Mouse (Mus musculus) intestine, postnatal 0 days (tissue): ENCODE measurements around the gene Sgms1. TPM values are rescaled to one million over a fixed set of nuclear protein-coding genes. Genes with fewer than 3 reads are reported as not detected.

Experiments
- ATAC-seq: fragments of 200-750 bp; cut with Nextera tagmentation; 2 replicates; pipeline ENCODE4 v1.8.0; 2017; ENCODE audit warnings: mild to moderate bottlenecking, moderate TSS enrichment, moderate library complexity
- H3K27ac ChIP-seq: fragments of 300-500 bp; sonication (generic); 2 replicates; pipeline ENCODE4 v1.5.1; 2014; ENCODE audit warnings: mild to moderate bottlenecking, low read depth, low read length, moderate library complexity
- H3K27me3 ChIP-seq: fragments of 300-500 bp; sonication (generic); replicated peaks from 2 replicates; pipeline ENCODE4 v1.6.1; 2014; ENCODE audit warnings: low read length, mixed read lengths; ENCODE audit not compliant: control insufficient read depth, insufficient read depth
- H3K36me3 ChIP-seq: fragments of 300-500 bp; sonication (generic); 2 replicates; pipeline ENCODE4 v1.6.1; 2014; ENCODE audit warnings: mild to moderate bottlenecking, moderate library complexity; ENCODE audit not compliant: control insufficient read depth, insufficient read depth
- H3K4me1 ChIP-seq: fragments of 300-500 bp; sonication (generic); replicated peaks from 2 replicates; pipeline ENCODE4 v1.6.1; 2014; ENCODE audit warnings: antibody characterized with exemption, low read length, mixed read lengths; ENCODE audit not compliant: control insufficient read depth, insufficient read depth
- H3K4me2 ChIP-seq: fragments of 300-500 bp; sonication (generic); replicated peaks from 2 replicates; pipeline ENCODE4 v1.6.1; 2014; ENCODE audit warnings: low read depth, mild to moderate bottlenecking, moderate library complexity
- H3K4me3 ChIP-seq: fragments of 300-500 bp; sonication (generic); 2 replicates; pipeline ENCODE4 v1.5.1; 2014; ENCODE audit warnings: low read depth, low read length
- H3K9ac ChIP-seq: fragments of 300-500 bp; sonication (generic); 2 replicates; pipeline ENCODE4 v1.6.1; 2014; ENCODE audit warnings: mild to moderate bottlenecking, low read depth, low read length
- H3K9me3 ChIP-seq: fragments of 300-500 bp; sonication (generic); 2 replicates; pipeline ENCODE4 v1.6.1; 2016; ENCODE audit warnings: mixed run types; ENCODE audit not compliant: control insufficient read depth
- CTCF ChIP-seq: sonication (generic); IDR thresholded peaks from 2 replicates; pipeline ENCODE4 v1.5.1; 2016; ENCODE audit warnings: low read depth, mild to moderate bottlenecking, control low read depth, antibody characterized with exemption, moderate library complexity
- WGBS: fragments of 180-500 bp; shearing (Covaris S2); extraction: QIAGEN DNeasy Blood & Tissue Kit; methylation state at CpG from one replicate; pipeline ENCODE4 v1.1.7; 2014; 5-methylcytosine and 5-hydroxymethylcytosine counted together
- polyA plus RNA-seq: library from polyadenylated mRNA; unstranded; fragments of >200 nt; fragmentation: Nextera tagmentation; extraction: Ambion mirVana; gene quantifications from 2 replicates; pipeline ENCODE4 v1.2.1, GENCODE M21; 2015

Sgms1 gene
- polyA plus RNA-seq, 1 experiment from 2014 or later: 18.6 TPM

DNA sequence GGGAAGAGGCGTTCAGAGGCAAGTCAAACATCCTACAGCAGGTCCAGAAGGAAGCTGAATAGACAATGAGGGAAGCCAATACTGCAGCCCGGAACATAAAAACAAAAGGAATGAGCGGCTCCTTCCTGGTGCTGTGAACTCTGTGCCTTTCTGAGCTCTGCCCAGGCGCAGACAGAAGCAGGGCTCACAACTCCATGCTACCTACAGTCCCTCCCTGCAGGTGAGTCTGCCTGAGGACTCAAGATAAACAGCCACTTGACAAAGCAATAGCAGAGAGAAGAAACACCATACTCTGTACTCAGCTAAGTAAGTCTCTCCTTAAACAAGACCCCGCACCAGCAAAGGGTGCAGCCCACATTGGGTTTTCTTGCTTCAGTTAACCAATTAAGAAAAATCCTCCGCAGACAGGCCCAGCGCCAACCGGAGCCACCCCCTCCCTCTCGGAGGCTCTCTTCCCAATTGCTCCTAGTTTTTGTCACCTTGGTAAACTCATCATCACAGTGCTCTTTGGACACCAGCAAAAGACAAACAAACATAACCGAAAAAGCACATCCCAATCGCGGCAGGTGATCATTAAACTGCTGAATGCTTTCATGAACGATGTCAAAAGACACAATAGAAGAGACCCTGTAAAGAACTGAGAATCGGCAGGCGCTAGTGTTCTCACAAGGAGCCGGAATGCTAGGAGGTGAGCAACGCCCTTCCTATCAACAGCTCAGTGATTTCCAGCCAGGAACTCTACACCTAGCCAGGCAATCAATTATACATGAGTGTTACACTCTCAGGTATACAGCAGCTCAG is 45.4 kb downstream of the Sgms1 start:
- H3K4me3 ChIP-seq: peak overlapping the region; percentile 28
- no peak for TF ChIP-seq CTCF
- H3K36me3 ChIP-seq: no peaks in the 10 kb centered on the region
- peak overlapping the region; percentile 65 for H3K4me2 ChIP-seq
- ATAC-seq: peak; percentile 46
- 19% methylated on average over 17 of the region's 17 CpGs for WGBS
- H3K27me3 ChIP-seq: no peaks in the 10 kb centered on the region
- no peak overlapping the region for H3K9ac ChIP-seq
- H3K9me3 ChIP-seq: no peaks in the 10 kb centered on the region
- H3K4me1 ChIP-seq: peaks cover 32% of the 10 kb centered on the region
- peak overlapping the region; percentile 78 for H3K27ac ChIP-seq

DNA sequence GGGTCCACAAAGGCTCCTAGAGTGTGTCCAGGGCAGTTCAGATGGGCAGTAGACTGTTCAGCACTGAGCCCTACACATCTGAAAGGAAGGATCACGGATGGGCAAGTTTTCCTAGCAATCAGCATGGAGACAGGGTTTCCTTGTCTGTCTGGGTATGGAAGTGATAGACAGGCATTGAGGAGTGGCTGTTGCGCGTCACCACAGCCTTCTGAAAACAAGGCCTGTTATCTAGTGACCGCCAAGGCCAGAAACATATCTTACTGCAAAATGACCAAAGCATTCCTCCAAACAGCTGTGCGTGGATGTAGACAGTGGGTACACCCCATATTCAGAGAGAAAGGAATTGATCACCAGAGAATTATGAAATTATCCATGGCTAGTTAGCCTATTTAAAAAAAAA is 47.1 kb downstream of the Sgms1 start:
- no peaks in the 10 kb centered on the region for H3K27me3 ChIP-seq
- ATAC-seq: no peak
- no peak overlapping the region for H3K27ac ChIP-seq
- no peak overlapping the region for H3K4me2 ChIP-seq
- no peaks in the 10 kb centered on the region for H3K36me3 ChIP-seq
- 61% methylated on average over 5 of the region's 5 CpGs for WGBS
- no peak for TF ChIP-seq CTCF
- H3K4me1 ChIP-seq: peaks cover 40% of the 10 kb centered on the region
- no peak overlapping the region for H3K9ac ChIP-seq
- no peaks in the 10 kb centered on the region for H3K9me3 ChIP-seq
- H3K4me3 ChIP-seq: no peak overlapping the region

DNA sequence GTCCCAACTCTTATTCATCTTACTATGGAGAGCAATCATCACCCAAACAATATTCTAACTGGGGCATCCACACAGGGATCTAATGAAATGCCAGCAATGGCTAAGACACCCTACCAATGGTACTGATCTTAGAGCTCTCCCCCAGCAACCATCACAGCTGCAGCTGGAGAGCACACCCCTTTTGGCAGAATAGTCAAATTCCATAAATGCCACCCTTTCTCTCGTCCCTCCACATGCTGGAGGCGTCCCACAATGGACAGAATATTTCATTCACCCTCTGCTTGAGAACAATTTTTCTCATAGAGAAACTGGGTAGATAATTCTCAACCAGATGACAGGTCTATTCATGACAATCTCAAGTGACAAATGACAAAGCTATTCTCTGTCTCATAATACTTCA is 48.4 kb downstream of the Sgms1 start:
- Histone ChIP-seq H3K9ac (no peak overlapping the region), H3K9me3 (no peaks in the 10 kb centered on the region), H3K27ac (no peak overlapping the region), H3K36me3 (no peaks in the 10 kb centered on the region), H3K4me2 (no peak overlapping the region), H3K4me1 (peaks cover 29% of the 10 kb centered on the region), H3K4me3 (no peak overlapping the region), H3K27me3 (no peaks in the 10 kb centered on the region)
- no peak for TF ChIP-seq CTCF
- ATAC-seq: no peak
- 59% methylated on average over 2 of the region's 2 CpGs for WGBS

DNA sequence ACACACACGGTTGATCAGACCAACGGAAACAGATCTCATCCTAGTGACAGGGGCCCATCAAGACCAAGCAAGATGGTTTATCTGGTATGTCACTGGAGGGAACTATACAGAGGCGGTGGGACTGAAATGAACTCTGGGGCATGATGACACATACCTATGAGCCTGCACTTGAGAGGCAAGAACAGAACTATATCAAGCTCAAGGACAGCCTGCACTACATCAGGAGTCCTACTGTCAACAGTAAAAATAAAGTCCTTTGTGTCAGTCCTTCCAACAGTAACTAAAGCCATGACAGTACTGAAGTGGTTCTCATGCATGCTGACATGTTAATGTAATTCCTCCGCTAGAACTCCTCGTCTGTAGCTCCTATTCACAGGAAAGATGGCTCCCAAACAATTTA is 49.3 kb downstream of the Sgms1 start:
- no peak overlapping the region for H3K4me3 ChIP-seq
- no peak overlapping the region for H3K27ac ChIP-seq
- H3K9ac ChIP-seq: no peak overlapping the region
- no peaks in the 10 kb centered on the region for H3K36me3 ChIP-seq
- H3K27me3 ChIP-seq: no peaks in the 10 kb centered on the region
- H3K4me1 ChIP-seq: peaks cover 21% of the 10 kb centered on the region
- ATAC-seq: no peak
- no peak for TF ChIP-seq CTCF
- no peaks in the 10 kb centered on the region for H3K9me3 ChIP-seq
- H3K4me2 ChIP-seq: no peak overlapping the region
- 83% methylated on average over 5 of the region's 5 CpGs for WGBS

DNA sequence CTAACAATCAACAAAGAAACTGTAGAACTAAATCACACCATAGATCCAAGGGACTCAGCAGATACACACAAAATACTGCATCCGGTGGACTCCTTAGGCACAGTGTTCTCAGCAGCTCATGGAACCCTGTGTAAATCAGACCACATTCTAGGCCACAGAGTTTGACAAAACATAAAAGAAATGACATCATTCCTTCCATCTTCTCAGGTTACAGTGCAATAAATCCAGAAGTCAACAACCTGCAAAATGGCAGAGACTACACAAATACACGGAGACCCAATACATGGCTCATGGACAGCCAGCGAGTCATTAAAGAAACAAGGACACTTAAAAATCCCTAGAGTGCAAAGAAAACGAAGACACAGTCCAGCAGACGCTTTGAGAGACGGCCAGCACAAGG is 51.8 kb downstream of the Sgms1 start:
- TF ChIP-seq CTCF: no peak
- no peak overlapping the region for H3K27ac ChIP-seq
- H3K27me3 ChIP-seq: no peaks in the 10 kb centered on the region
- no peak overlapping the region for H3K4me3 ChIP-seq
- no peak overlapping the region for H3K4me2 ChIP-seq
- ATAC-seq: 0 out of 2 replicates have a peak, but pooled peaks have one; percentile 33
- no peaks in the 10 kb centered on the region for H3K36me3 ChIP-seq
- 26% methylated on average over 6 of the region's 6 CpGs for WGBS
- H3K4me1 ChIP-seq: 0 out of 2 replicates have a peak, but pooled peaks cover 13% of the 10 kb centered on the region
- H3K9me3 ChIP-seq: no peaks in the 10 kb centered on the region
- H3K9ac ChIP-seq: no peak overlapping the region

DNA sequence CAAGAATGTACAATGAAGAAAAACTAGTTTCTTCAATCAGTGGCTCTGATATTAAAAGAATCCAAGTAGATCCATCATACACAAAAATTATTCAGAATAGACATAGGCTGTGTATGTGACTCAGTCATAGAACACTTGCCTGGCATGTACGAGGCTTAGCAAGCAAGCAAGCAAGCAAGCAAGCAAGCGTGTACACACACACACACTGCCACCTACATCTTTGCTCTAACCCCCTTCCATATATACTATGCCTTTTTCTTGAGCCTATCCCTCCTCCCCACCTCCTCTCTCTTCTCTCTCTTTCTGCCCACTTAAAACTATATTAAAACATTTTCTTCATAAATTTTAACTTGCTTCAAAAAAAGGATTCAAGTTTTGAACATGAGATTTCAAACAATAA is 54.8 kb downstream of the Sgms1 start:
- TF ChIP-seq CTCF: no peak
- Histone ChIP-seq H3K9ac (no peak overlapping the region), H3K36me3 (no peaks in the 10 kb centered on the region), H3K4me2 (no peak overlapping the region), H3K4me3 (no peak overlapping the region), H3K27me3 (no peaks in the 10 kb centered on the region), H3K4me1 (0 out of 2 replicates have a peak, but pooled peaks cover 9% of the 10 kb centered on the region), H3K27ac (no peak overlapping the region), H3K9me3 (no peaks in the 10 kb centered on the region)
- 84% methylated on average over 2 of the region's 2 CpGs for WGBS
- no peak for ATAC-seq
